Mouse (Mus musculus) gastrocnemius, postnatal 14 days (tissue): ENCODE data around the gene Naa15. TPM values are rescaled to one million over a fixed set of nuclear protein-coding genes. Genes with fewer than 3 reads are reported as not detected.
"Not testable (repeated sequence)": the region's sequence is repeated elsewhere in the genome, so short reads cannot be mapped to it uniquely, and the experiment has no call there.

Experiments used
- DNase-seq: peaks from one replicate; pipeline ENCODE4 v3.0.0; 2021; ENCODE audit warnings: mixed read lengths
- intact Hi-C: fragments of 180-260 bp; cut with DNase I; formaldehyde crosslinking; loops from one replicate; pipeline ENCODE4 v1.15.1; 2025; ENCODE audit warnings: low total_unique reads
- total RNA-seq, 2 experiments: library from RNA; stranded (reverse); gene quantifications; 2 replicates each; pipeline ENCODE4 v1.2.3; 2021

Naa15 gene
- total RNA-seq, 2 experiments from 2014 or later, result 37.9 to 55.4 TPM

- intact Hi-C loops, result no loop called here
- no peak for DNase-seq
These were observed 2.5 kb downstream of the Naa15 start for GRCm38 (mm10) chr3:51417485-51417884.

GRCm38 (mm10) chr3:51417966-51418365 lies 3.0 kb downstream of the Naa15 start:
- intact Hi-C loops, result no loop called here
- DNase-seq, result no peak

GRCm38 (mm10) chr3:51421921-51422320 lies 7.0 kb downstream of the Naa15 start:
- intact Hi-C loops, result no loop called here

GRCm38 (mm10) chr3:51425394-51425793 lies 10.4 kb downstream of the Naa15 start:
- DNase-seq, result no peak
- intact Hi-C loops, result no loop called here

More at GRCm38 (mm10) chr3:51421921-51422320, 7.0 kb downstream of the Naa15 start:
- no peak for DNase-seq

GRCm38 (mm10) chr3:51434364-51434763 lies 19.4 kb downstream of the Naa15 start:
- intact Hi-C loops, DNase-seq: not testable (repeated sequence)

GRCm38 (mm10) chr3:51434871-51435595 lies 20.1 kb downstream of the Naa15 start:
- intact Hi-C loops, result no loop called here
- DNase-seq, result no peak

GRCm38 (mm10) chr3:51468530-51468929 lies 53.6 kb downstream of the Naa15 start:
- no peak for DNase-seq
- intact Hi-C loops, result no loop called here

- DNase-seq, result no peak
- intact Hi-C loops, result no loop called here
These were observed 60.8 kb downstream of the Naa15 start for GRCm38 (mm10) chr3:51475706-51476105.

GRCm38 (mm10) chr3:51479893-51480292 lies 64.9 kb downstream of the Naa15 start:
- no peak for DNase-seq
- intact Hi-C loops, result no loop called here

- intact Hi-C loops, result no loop called here
- peak; percentile 25 for DNase-seq
These were observed 66.1 kb downstream of the Naa15 start for GRCm38 (mm10) chr3:51481059-51481458.

- intact Hi-C loops, result no loop called here
- no peak for DNase-seq
These were observed 66.9 kb downstream of the Naa15 start for GRCm38 (mm10) chr3:51481881-51482280.

GRCm38 (mm10) chr3:51482781-51483180 lies 67.8 kb downstream of the Naa15 start:
- DNase-seq, result no peak
- intact Hi-C loops, result no loop called here

GRCm38 (mm10) chr3:51483741-51484359 lies 68.9 kb downstream of the Naa15 start, which contains the start of gene Rab33b:
Gene Rab33b (plus strand): TSS chr3:51483920.
- intact Hi-C loops, result no loop called here
- DNase-seq, result peak; percentile 98

- DNase-seq, result no peak
- intact Hi-C loops, result no loop called here
These were observed 69.4 kb downstream of the Naa15 start for GRCm38 (mm10) chr3:51484370-51484769.

GRCm38 (mm10) chr3:51485347-51485746 lies 70.4 kb downstream of the Naa15 start:
- intact Hi-C loops, result no loop called here
- DNase-seq, result no peak

GRCm38 (mm10) chr3:51486491-51487195 lies 71.7 kb downstream of the Naa15 start:
- intact Hi-C loops, result no loop called here
- no peak for DNase-seq

GRCm38 (mm10) chr3:51490088-51490753 lies 75.3 kb downstream of the Naa15 start:
- intact Hi-C loops, result no loop called here
- no peak for DNase-seq

- intact Hi-C loops, result no loop called here
- DNase-seq, result no peak
These were observed 78.4 kb downstream of the Naa15 start for GRCm38 (mm10) chr3:51493272-51493838.

GRCm38 (mm10) chr3:51494466-51494865 lies 79.5 kb downstream of the Naa15 start:
- DNase-seq, result no peak
- intact Hi-C loops, result no loop called here

- intact Hi-C loops, result no loop called here
- DNase-seq, result no peak
These were observed 80.7 kb downstream of the Naa15 start for GRCm38 (mm10) chr3:51495646-51496045.
